Mouse (Mus musculus): Measurements from ENCODE around the gene Prss21.
"Not testable (repeated sequence)": the region's sequence is repeated elsewhere in the genome, so short reads cannot be mapped to it uniquely, and the experiment has no call there.

GRCm38 (mm10) chr17:23917158-23917557 lies 49.3 kb downstream of the Prss21 start, which contains the start of gene Dcpp3:
- not testable (repeated sequence) for TF ChIP-seq CTCF, EP300 (IDR thresholded peaks at IDR 0.05; ENCODE audit: low read depth)
